Mouse (Mus musculus): ENCODE measurements around the gene Neurod2.
A peak's percentile ranks its signal among the peaks of the same experiment; 100 is the strongest.

DNA sequence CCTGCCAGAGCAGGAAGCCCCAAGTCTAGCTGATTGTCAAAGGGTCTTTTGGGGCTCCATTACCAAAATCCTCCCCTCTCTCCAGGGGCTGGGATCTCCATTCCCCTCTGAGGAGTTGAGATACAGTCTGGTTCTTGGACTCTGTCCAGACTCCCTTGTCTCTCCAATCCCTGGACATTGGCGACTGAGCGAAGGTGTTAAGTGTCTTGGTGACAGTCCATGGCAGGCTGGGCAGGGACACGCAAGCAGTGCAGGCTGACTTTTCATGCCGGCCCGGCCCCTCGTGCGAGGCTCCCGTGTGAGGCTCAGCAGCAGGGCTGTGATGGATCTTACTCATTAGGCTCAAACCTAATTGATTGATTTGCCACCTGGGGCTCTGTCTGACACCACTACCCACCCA is 44.8 kb upstream of the Neurod2 start:
- no peak for TF ChIP-seq CTCF (IDR thresholded peaks at IDR 0.05)
- TF ChIP-seq POLR2A (IDR thresholded peaks at IDR 0.05; ENCODE audit: insufficient read depth, low read depth, low read length) = 0 out of 2 replicates have a peak, but pooled peaks have one; percentile 31
- TF ChIP-seq EP300 (IDR thresholded peaks at IDR 0.05; ENCODE audit: insufficient read depth, low read depth, low read length) = peak; percentile 84; the same call in 1 of the 2 replicates

All from heart, adult 2 months (tissue).